Mouse (Mus musculus): ENCODE data around the gene Morn1. TPM values are rescaled to one million over a fixed set of nuclear protein-coding genes. Genes with fewer than 3 reads are reported as not detected.
A peak's percentile ranks its signal among the peaks of the same experiment; 100 is the strongest.

The Morn1 gene
- polyA plus RNA-seq, 1 experiment from 2014 or later: 4.7 TPM

DNA sequence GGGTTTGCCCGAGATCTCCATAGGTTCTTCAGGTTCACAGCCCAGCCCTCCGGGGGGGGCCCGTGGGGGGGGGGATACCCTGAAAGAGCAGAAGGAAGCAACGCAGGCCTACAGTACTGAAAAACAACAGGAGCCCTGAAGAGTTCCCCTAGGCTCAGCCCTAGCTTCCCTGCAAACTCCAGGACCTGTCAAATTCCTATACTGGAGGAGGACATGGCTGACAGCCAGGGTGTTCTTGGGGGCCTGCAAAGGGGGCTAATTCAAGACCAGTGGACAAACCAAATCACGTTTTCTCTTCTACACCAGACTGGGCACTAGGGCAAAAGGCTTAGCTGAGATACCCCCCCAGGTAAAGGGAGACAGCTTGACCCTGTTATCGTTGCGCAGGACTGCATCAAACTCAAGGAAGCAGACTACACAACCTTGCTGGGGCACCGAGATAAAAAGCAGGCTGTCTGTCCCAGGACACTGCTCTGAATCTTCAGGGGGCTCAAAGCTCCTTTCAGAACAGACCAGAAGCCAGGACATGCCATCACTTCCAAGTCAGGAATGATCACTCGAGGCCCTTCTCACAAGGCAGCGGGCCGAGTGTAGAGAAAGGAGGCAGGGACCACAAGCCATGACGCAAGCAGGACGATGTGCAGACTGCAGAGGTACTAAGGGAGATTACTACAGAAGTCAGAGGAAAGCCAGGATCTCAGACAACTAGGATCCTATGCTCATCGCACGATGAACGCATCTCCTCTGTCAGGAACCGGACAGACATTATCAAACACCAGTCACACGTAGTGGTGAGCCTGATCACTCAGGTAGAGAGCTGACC, 98.1 kb downstream of the Morn1 start:
- Histone ChIP-seq H3K9ac (ENCODE audit: low read depth, low read length) (0 out of 2 replicates have a peak overlapping the region, but pooled peaks have one; percentile 15), H3K4me1 (ENCODE audit: control insufficient read depth, insufficient read depth, low read length) (peaks cover 35% of the 10 kb centered on the region), H3K27ac (replicated peaks; ENCODE audit: low read depth, low read length) (peak overlapping the region; percentile 25), H3K9me3 (ENCODE audit: control insufficient read depth, low read length) (no peaks in the 10 kb centered on the region), H3K27me3 (replicated peaks; ENCODE audit: control insufficient read depth, insufficient read depth, low read length) (no peaks in the 10 kb centered on the region), H3K4me2 (ENCODE audit: low read depth, low read length) (0 out of 2 replicates have a peak overlapping the region, but pooled peaks have one; percentile 5), H3K36me3 (ENCODE audit: control insufficient read depth, insufficient read depth, low read length) (no peaks in the 10 kb centered on the region), H3K4me3 (ENCODE audit: low read depth, low read length) (no peak overlapping the region)
- ATAC-seq (ENCODE audit: low read depth): no peak
- 75% methylated on average over 18 of the region's 18 CpGs for WGBS
- no peak for DNase-seq (ENCODE audit: low spot score)

DNA sequence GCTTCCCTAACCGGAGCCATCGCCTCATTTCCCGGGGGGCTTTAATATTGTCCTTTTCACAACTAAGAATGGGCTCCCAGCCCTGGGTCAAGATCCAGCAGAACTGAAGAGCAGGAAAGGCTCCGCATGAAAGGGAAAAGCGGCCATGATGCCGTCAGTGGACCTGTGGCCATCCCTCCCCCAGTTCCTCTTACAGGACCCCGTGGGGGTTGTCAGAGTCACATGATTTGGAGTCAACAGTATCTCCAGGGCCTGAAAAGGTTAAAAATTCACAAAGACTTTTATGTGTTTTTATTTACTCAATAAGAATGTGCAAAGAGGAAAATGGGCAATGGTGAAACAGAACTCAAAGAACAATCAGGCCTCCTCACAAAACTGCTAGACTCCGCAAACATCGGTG, 99.5 kb downstream of the Morn1 start:
- H3K36me3 ChIP-seq (ENCODE audit: control insufficient read depth, insufficient read depth, low read length): no peaks in the 10 kb centered on the region
- no peak overlapping the region for H3K27ac ChIP-seq (replicated peaks; ENCODE audit: low read depth, low read length)
- no peaks in the 10 kb centered on the region for H3K27me3 ChIP-seq (replicated peaks; ENCODE audit: control insufficient read depth, insufficient read depth, low read length)
- H3K9me3 ChIP-seq (ENCODE audit: control insufficient read depth, low read length): no peaks in the 10 kb centered on the region
- DNase-seq (ENCODE audit: low spot score) (no peak), ATAC-seq (ENCODE audit: low read depth) (no peak)
- no peak overlapping the region for H3K9ac ChIP-seq (ENCODE audit: low read depth, low read length)
- peaks cover 45% of the 10 kb centered on the region for H3K4me1 ChIP-seq (ENCODE audit: control insufficient read depth, insufficient read depth, low read length)
- H3K4me3 ChIP-seq (ENCODE audit: low read depth, low read length): no peak overlapping the region
- H3K4me2 ChIP-seq (ENCODE audit: low read depth, low read length): no peak overlapping the region
- 88% methylated on average over 9 of the region's 9 CpGs for WGBS

GRCm38 (mm10) chr4:155187192-155187674, 100.9 kb downstream of the Morn1 start:
- ATAC-seq (ENCODE audit: low read depth) (no peak), DNase-seq (ENCODE audit: low spot score) (no peak)
- H3K9ac ChIP-seq (ENCODE audit: low read depth, low read length): no peak overlapping the region
- no peaks in the 10 kb centered on the region for H3K27me3 ChIP-seq (replicated peaks; ENCODE audit: control insufficient read depth, insufficient read depth, low read length)
- H3K9me3 ChIP-seq (ENCODE audit: control insufficient read depth, low read length): no peaks in the 10 kb centered on the region
- WGBS: 40% methylated on average over 3 of the region's 3 CpGs
- H3K4me2 ChIP-seq (ENCODE audit: low read depth, low read length): no peak overlapping the region
- peaks cover 57% of the 10 kb centered on the region for H3K4me1 ChIP-seq (ENCODE audit: control insufficient read depth, insufficient read depth, low read length)
- no peak overlapping the region; the same call in 1 of the 2 replicates for H3K27ac ChIP-seq (replicated peaks; ENCODE audit: low read depth, low read length)
- no peak overlapping the region for H3K4me3 ChIP-seq (ENCODE audit: low read depth, low read length)
- no peaks in the 10 kb centered on the region for H3K36me3 ChIP-seq (ENCODE audit: control insufficient read depth, insufficient read depth, low read length)

DNA sequence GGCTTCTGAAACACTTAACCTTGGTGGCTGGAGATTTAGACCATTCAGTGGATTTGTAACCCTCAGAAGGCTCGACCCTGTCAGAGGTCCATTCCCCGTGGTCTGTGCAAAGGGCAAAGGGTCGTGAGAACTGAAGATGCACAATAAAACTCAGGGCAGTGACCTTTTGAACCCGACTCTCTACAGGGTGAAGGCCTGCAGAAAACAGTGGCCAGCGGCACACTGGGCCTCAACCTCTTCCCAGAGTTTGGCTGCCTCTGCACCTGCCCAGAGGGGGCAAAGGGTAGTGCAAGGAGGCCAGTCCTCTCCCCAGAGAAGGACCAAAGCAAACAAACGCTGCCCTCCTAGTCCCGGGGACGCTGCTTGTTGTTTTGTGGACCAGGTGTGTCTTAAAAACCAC, 102.0 kb downstream of the Morn1 start:
- peaks cover 3% of the 10 kb centered on the region; the same call in 1 of the 2 replicates for H3K36me3 ChIP-seq (ENCODE audit: control insufficient read depth, insufficient read depth, low read length)
- DNase-seq (ENCODE audit: low spot score) (no peak), ATAC-seq (ENCODE audit: low read depth) (no peak)
- no peak overlapping the region for H3K9ac ChIP-seq (ENCODE audit: low read depth, low read length)
- no peak overlapping the region for H3K4me2 ChIP-seq (ENCODE audit: low read depth, low read length)
- no peak overlapping the region for H3K4me3 ChIP-seq (ENCODE audit: low read depth, low read length)
- H3K9me3 ChIP-seq (ENCODE audit: control insufficient read depth, low read length): no peaks in the 10 kb centered on the region
- H3K27ac ChIP-seq (replicated peaks; ENCODE audit: low read depth, low read length): no peak overlapping the region
- peaks cover 57% of the 10 kb centered on the region for H3K4me1 ChIP-seq (ENCODE audit: control insufficient read depth, insufficient read depth, low read length)
- 16% methylated on average over 8 of the region's 8 CpGs for WGBS
- no peaks in the 10 kb centered on the region for H3K27me3 ChIP-seq (replicated peaks; ENCODE audit: control insufficient read depth, insufficient read depth, low read length)

GRCm38 (mm10) chr4:155188803-155189202, 102.4 kb downstream of the Morn1 start:
- H3K4me1 ChIP-seq (ENCODE audit: control insufficient read depth, insufficient read depth, low read length): peaks cover 54% of the 10 kb centered on the region
- ATAC-seq (ENCODE audit: low read depth) (no peak), DNase-seq (ENCODE audit: low spot score) (no peak)
- H3K27ac ChIP-seq (replicated peaks; ENCODE audit: low read depth, low read length): no peak overlapping the region
- peaks cover 7% of the 10 kb centered on the region; the same call in 1 of the 2 replicates for H3K36me3 ChIP-seq (ENCODE audit: control insufficient read depth, insufficient read depth, low read length)
- no peaks in the 10 kb centered on the region for H3K9me3 ChIP-seq (ENCODE audit: control insufficient read depth, low read length)
- H3K27me3 ChIP-seq (replicated peaks; ENCODE audit: control insufficient read depth, insufficient read depth, low read length): no peaks in the 10 kb centered on the region
- H3K9ac ChIP-seq (ENCODE audit: low read depth, low read length): no peak overlapping the region
- no peak overlapping the region for H3K4me2 ChIP-seq (ENCODE audit: low read depth, low read length)
- no peak overlapping the region for H3K4me3 ChIP-seq (ENCODE audit: low read depth, low read length)

DNA sequence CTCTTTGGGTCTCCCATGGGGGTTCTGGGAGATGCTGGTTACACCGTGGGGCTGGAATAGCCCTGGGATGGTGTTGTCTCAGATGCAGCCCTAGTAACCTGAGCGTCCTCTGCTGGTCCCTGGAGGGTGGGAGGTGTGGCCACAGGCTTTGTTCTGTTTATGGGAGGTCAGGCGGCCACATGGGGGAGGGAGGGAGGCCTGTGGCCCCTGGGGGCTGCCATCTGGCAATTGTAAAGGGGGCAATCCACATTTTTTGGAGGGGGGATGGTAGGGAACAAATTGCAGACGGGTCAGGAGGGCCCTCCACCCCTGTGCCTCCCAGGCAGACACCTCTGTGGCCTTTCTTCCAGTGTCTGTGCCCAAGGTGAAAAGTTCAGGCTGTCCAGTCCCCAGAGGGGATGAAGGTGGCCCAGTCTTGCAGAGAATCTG, 103.3 kb downstream of the Morn1 start:
- H3K4me3 ChIP-seq (ENCODE audit: low read depth, low read length): no peak overlapping the region
- no peak overlapping the region for H3K27ac ChIP-seq (replicated peaks; ENCODE audit: low read depth, low read length)
- H3K36me3 ChIP-seq (ENCODE audit: control insufficient read depth, insufficient read depth, low read length): peaks cover 7% of the 10 kb centered on the region; the same call in 1 of the 2 replicates
- H3K9me3 ChIP-seq (ENCODE audit: control insufficient read depth, low read length): no peaks in the 10 kb centered on the region
- peaks cover 46% of the 10 kb centered on the region for H3K4me1 ChIP-seq (ENCODE audit: control insufficient read depth, insufficient read depth, low read length)
- ATAC-seq (ENCODE audit: low read depth) (peak; percentile 68), DNase-seq (ENCODE audit: low spot score) (peak; percentile 69)
- no peaks in the 10 kb centered on the region for H3K27me3 ChIP-seq (replicated peaks; ENCODE audit: control insufficient read depth, insufficient read depth, low read length)
- no peak overlapping the region for H3K9ac ChIP-seq (ENCODE audit: low read depth, low read length)
- 10% methylated on average over 4 of the region's 4 CpGs for WGBS
- H3K4me2 ChIP-seq (ENCODE audit: low read depth, low read length): no peak overlapping the region

- WGBS: 34% methylated on average over 7 of the region's 7 CpGs
- peaks cover 7% of the 10 kb centered on the region; the same call in 1 of the 2 replicates for H3K36me3 ChIP-seq (ENCODE audit: control insufficient read depth, insufficient read depth, low read length)
- H3K9me3 ChIP-seq (ENCODE audit: control insufficient read depth, low read length): no peaks in the 10 kb centered on the region
- H3K4me2 ChIP-seq (ENCODE audit: low read depth, low read length): no peak overlapping the region
- peaks cover 43% of the 10 kb centered on the region for H3K4me1 ChIP-seq (ENCODE audit: control insufficient read depth, insufficient read depth, low read length)
- no peaks in the 10 kb centered on the region for H3K27me3 ChIP-seq (replicated peaks; ENCODE audit: control insufficient read depth, insufficient read depth, low read length)
- no peak overlapping the region for H3K9ac ChIP-seq (ENCODE audit: low read depth, low read length)
- H3K27ac ChIP-seq (replicated peaks; ENCODE audit: low read depth, low read length): no peak overlapping the region
- ATAC-seq (ENCODE audit: low read depth) (no peak), DNase-seq (ENCODE audit: low spot score) (no peak)
- no peak overlapping the region for H3K4me3 ChIP-seq (ENCODE audit: low read depth, low read length)
These were observed 103.9 kb downstream of the Morn1 start for GRCm38 (mm10) chr4:155190275-155190674.
